Mouse (Mus musculus): ENCODE measurements at regions not wholly inside any gene's neighbourhood (a gene's known extent, or its start where the extent isn't known, plus 50 kb on each side); places are given as distances from the start of the nearest gene placed in this dataset.

GRCm38 (mm10) chr9:91073366-91074174 lies 288.6 kb upstream of the Zic4 start:
- TF ChIP-seq CTCF (IDR thresholded peaks at IDR 0.05; ENCODE audit: low read depth) (no peak), EP300 (IDR thresholded peaks at IDR 0.05; ENCODE audit: low read depth) (no peak)

All from liver, postnatal 0 days (tissue).